Mouse (Mus musculus) lung, embryonic 14.5 days (tissue): ENCODE measurements around the gene Faf2. TPM values are rescaled to one million over a fixed set of nuclear protein-coding genes. Genes with fewer than 3 reads are reported as not detected.

ENCODE experiments used
- ATAC-seq: fragments of 200-750 bp; cut with Nextera tagmentation; 2 replicates; pipeline ENCODE4 v1.8.0; 2017; ENCODE audit warnings: mild to moderate bottlenecking, moderate TSS enrichment, moderate library complexity; ENCODE audit not compliant: insufficient read depth
- DNase-seq: peaks from one replicate; pipeline ENCODE4 v3.0.0-alpha.2; 2015
- H3K27ac ChIP-seq: fragments of 300-500 bp; sonication (generic); 2 replicates; pipeline ENCODE4 v1.5.1; 2014; ENCODE audit warnings: low read depth, mild to moderate bottlenecking, moderate library complexity
- H3K27me3 ChIP-seq: fragments of 300-500 bp; sonication (generic); 2 replicates; pipeline ENCODE4 v1.6.1; 2014; ENCODE audit warnings: low read length, control low read depth; ENCODE audit not compliant: insufficient read depth
- H3K36me3 ChIP-seq: fragments of 300-500 bp; sonication (generic); 2 replicates; pipeline ENCODE4 v1.6.1; 2014; ENCODE audit warnings: control low read depth; ENCODE audit not compliant: insufficient read depth
- H3K4me1 ChIP-seq: fragments of 300-500 bp; sonication (generic); 2 replicates; pipeline ENCODE4 v1.6.1; 2014; ENCODE audit warnings: antibody characterized with exemption, control low read depth; ENCODE audit not compliant: insufficient read depth
- H3K4me2 ChIP-seq: fragments of 300-500 bp; sonication (generic); 2 replicates; pipeline ENCODE4 v1.6.1; 2014; ENCODE audit warnings: mild to moderate bottlenecking
- H3K4me3 ChIP-seq: fragments of 300-500 bp; sonication (generic); 2 replicates; pipeline ENCODE4 v1.5.1; 2014; ENCODE audit warnings: low read depth, low read length
- H3K9ac ChIP-seq: fragments of 300-500 bp; sonication (generic); 2 replicates; pipeline ENCODE4 v1.6.1; 2014
- H3K9me3 ChIP-seq: fragments of 300-500 bp; sonication (generic); 2 replicates; pipeline ENCODE4 v1.6.1; 2016; ENCODE audit warnings: low read depth, low read length, control low read depth
- CTCF ChIP-seq: IDR thresholded peaks from 2 replicates; pipeline ENCODE4 v1.5.1; 2016; ENCODE audit warnings: antibody characterized with exemption, low read depth
- WGBS: fragments of 180-500 bp; shearing (Covaris S2); extraction: QIAGEN DNeasy Blood & Tissue Kit; methylation state at CpG from one replicate; pipeline ENCODE4 v1.1.7; 2014; 5-methylcytosine and 5-hydroxymethylcytosine counted together
- polyA plus RNA-seq: library from polyadenylated mRNA; unstranded; fragments of >200 nt; fragmentation: Nextera tagmentation; extraction: Ambion mirVana; gene quantifications from 2 replicates; pipeline ENCODE4 v1.2.1, GENCODE M21; 2014

The Faf2 gene
- polyA plus RNA-seq, 1 experiment from 2014 or later, result 106 TPM

- DNase-seq (peak; percentile 89), ATAC-seq (peak; percentile 66)
- Histone ChIP-seq H3K4me2 (peak overlapping the region; percentile 67), H3K27me3 (no peaks in the 10 kb centered on the region), H3K4me3 (peak overlapping the region; percentile 88), H3K36me3 (peaks cover 28% of the 10 kb centered on the region), H3K4me1 (peaks cover 9% of the 10 kb centered on the region; the same call in 1 of the 2 replicates), H3K9me3 (no peaks in the 10 kb centered on the region), H3K27ac (peak overlapping the region; percentile 99), H3K9ac (peak overlapping the region; percentile 95)
- WGBS, result under 1% methylated on average over 35 of the region's 35 CpGs
- no peak for TF ChIP-seq CTCF
Observed at GRCm38 (mm10) chr13:54687096-54687495, 65.5 kb downstream of the Faf2 start.

- H3K27ac ChIP-seq, result peak overlapping the region; percentile 99
- no peak for TF ChIP-seq CTCF
- ATAC-seq (peak; percentile 90), DNase-seq (peak; percentile 98)
- peak overlapping the region; percentile 95 for H3K9ac ChIP-seq
- no peaks in the 10 kb centered on the region for H3K27me3 ChIP-seq
- WGBS, result under 1% methylated on average over 82 of the region's 82 CpGs
- H3K4me3 ChIP-seq, result peak overlapping the region; percentile 88
- H3K36me3 ChIP-seq, result peaks cover 21% of the 10 kb centered on the region
- no peaks in the 10 kb centered on the region for H3K9me3 ChIP-seq
- H3K4me2 ChIP-seq, result peak overlapping the region; percentile 67
- H3K4me1 ChIP-seq, result peaks cover 16% of the 10 kb centered on the region; the same call in 1 of the 2 replicates
Observed at GRCm38 (mm10) chr13:54687575-54688424, 66.2 kb downstream of the Faf2 start.

DNA sequence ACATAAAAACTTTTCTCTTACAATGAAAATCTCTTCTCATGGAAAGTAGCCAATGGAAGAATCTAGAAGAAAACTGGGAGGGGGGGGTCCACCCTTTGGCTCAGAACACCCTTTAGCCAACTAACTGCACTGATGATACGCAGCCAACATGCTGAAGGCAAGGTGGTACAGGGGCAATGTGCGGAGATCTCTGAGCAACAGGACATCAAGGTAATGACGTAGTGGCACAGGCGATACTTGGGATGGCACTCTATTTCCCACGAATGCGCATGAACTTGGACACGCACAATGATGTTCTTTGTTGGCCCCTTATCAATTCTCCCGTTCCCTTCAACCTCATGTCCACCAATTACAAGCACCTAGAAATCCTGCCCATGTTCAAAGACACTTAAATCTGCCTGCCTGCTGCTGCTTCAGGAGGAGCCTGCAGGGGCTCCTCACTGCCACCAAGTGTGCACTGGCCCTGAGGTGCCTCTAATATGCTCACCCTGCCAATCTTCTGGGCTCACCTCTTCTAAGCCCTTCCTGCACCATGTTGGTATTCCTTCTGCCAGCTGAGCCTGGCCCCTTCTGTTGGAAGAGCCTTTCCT is 68.7 kb downstream of the Faf2 start:
- Histone ChIP-seq H3K4me1 (peaks cover 12% of the 10 kb centered on the region; the same call in 1 of the 2 replicates), H3K27me3 (no peaks in the 10 kb centered on the region), H3K9ac (no peak overlapping the region), H3K4me2 (no peak overlapping the region), H3K4me3 (no peak overlapping the region), H3K9me3 (no peaks in the 10 kb centered on the region), H3K36me3 (0 out of 2 replicates have a peak, but pooled peaks cover under 1% of the 10 kb centered on the region), H3K27ac (no peak overlapping the region)
- DNase-seq, result no peak
- 90% methylated on average over 8 of the region's 8 CpGs for WGBS
- no peak for ATAC-seq
- TF ChIP-seq CTCF, result no peak

- H3K9ac ChIP-seq, result no peak overlapping the region; the same call in 1 of the 2 replicates
- no peak overlapping the region for H3K27ac ChIP-seq
- no peaks in the 10 kb centered on the region for H3K27me3 ChIP-seq
- no peaks in the 10 kb centered on the region for H3K9me3 ChIP-seq
- TF ChIP-seq CTCF, result no peak
- peak overlapping the region; percentile 94 for H3K4me2 ChIP-seq
- H3K4me3 ChIP-seq, result peak overlapping the region; percentile 96; the same call in 1 of the 2 replicates
- ATAC-seq, result no peak
- no peaks in the 10 kb centered on the region for H3K36me3 ChIP-seq
- no peak for DNase-seq
- H3K4me1 ChIP-seq, result peaks cover 11% of the 10 kb centered on the region; the same call in 1 of the 2 replicates
Observed at GRCm38 (mm10) chr13:54691737-54692136, 70.2 kb downstream of the Faf2 start.

DNA sequence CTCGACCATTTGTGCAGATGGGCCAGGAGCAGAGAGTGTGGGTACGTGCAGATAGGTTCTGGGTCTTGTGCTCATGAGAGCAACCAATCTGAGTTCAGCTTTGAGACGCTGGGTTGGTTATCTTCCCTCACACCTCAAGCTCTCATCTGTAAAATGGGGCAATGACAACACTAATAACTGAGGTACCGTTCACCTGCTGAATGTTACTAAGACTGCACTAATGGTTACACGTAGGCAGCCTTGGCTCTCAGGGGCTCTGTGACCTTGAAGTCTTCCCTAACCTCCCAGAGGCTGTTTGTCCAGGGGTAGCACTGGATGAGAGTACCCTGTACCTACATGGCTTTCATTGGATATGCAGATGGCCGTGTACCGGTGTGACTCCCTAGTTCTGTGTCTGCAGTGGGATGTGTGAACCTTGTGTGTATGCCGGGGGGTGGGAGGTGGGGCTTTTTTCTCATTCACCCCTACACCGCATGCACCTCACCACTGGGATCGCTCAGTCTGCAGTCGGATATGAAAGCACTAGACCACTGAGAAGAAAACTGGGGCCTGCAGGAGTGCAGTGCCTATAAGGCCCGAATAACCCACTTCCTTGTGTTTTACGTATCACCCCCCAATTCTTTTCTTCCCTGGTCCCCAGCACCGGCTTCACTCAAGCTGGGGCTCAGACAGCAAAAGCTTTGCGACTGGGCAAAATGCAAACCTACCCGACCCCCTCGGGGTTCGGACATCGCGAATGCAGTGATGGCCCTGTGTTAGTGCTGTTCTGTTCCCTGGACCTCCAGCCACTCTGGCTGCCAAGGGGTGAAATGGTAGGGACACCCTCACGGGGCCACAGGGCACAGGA is 71.3 kb downstream of the Faf2 start:
- WGBS, result 9% methylated on average over 21 of the region's 21 CpGs
- Histone ChIP-seq H3K36me3 (no peaks in the 10 kb centered on the region), H3K4me3 (peak overlapping the region; percentile 96), H3K4me1 (peaks cover 11% of the 10 kb centered on the region; the same call in 1 of the 2 replicates), H3K4me2 (peak overlapping the region; percentile 94), H3K27ac (peak overlapping the region; percentile 93), H3K27me3 (no peaks in the 10 kb centered on the region), H3K9ac (peak overlapping the region; percentile 95), H3K9me3 (no peaks in the 10 kb centered on the region)
- no peak for TF ChIP-seq CTCF
- no peak for ATAC-seq
- no peak for DNase-seq

DNA sequence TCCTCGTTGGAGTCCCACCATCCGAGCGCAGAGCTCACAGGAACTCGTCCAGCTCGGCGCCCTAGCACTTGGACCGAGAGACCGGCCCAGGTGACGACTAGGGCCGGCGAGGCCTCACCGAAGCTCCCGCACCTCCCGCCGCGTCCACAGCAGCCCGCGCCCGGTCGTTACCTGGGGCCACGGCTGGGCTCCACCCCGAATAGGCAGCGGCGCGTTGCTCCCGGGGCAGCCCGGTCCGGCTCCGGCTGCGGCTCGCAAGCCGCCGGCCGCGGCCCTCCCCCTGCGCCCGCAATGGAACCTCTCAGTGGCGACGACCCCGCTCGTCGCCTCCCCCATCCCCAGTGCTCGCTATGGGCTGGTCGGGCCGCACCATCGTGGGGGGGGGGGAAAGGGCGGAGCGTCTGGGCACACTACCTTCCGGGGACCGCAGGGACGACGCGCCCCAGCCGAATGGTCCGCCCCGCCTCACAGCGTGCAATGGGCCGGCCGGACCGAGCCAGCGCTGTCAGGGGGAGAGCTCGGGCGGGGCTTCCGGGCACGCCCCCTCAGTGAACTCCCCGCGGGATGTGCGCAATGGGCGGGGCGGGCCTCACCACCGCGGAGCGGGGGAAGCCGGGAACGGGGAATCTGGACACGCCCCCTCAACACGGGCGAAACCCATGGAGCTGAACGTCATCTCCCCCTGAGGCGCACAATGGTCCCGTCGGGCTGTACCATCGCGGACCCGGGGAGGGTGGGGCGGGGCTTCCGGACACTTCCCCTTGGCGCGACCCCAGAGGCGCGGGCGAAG is 72.2 kb downstream of the Faf2 start, which contains the start of gene Rnf44:
Rnf44 (minus strand) TSS at position 350 of the 790 bp plus-strand sequence.
- Histone ChIP-seq H3K4me1 (peaks cover 11% of the 10 kb centered on the region; the same call in 1 of the 2 replicates), H3K27ac (peak within 1 kb of the TSS; percentile 96), H3K9me3 (no peaks in the 10 kb centered on the region), H3K9ac (peak within 1 kb of the TSS; percentile 95), H3K27me3 (no peaks in the 10 kb centered on the region), H3K36me3 (no peaks in the 10 kb centered on the region), H3K4me2 (peak within 1 kb of the TSS; percentile 94), H3K4me3 (peak within 1 kb of the TSS; percentile 96)
- TF ChIP-seq CTCF, result no peak
- under 1% methylated on average over 80 of the region's 92 CpGs for WGBS
- DNase-seq, result peak; percentile 99
- peak; percentile 99 for ATAC-seq
